Mouse (Mus musculus) right cerebral cortex, adult 18-20 months (tissue): ENCODE results near the gene Pan2.

Source experiments
- DNase-seq: peaks from one replicate; pipeline ENCODE4 v3.0.0; 2022; ENCODE audit warnings: mixed read lengths

Gene Pan2

GRCm38 (mm10) chr10:128337306-128338181 lies 34.4 kb downstream of the Pan2 start, which contains the start of gene Cs:
Gene Cs, plus strand, starts transcription at chr10:128337734.
- peak; percentile 96 for DNase-seq

DNA sequence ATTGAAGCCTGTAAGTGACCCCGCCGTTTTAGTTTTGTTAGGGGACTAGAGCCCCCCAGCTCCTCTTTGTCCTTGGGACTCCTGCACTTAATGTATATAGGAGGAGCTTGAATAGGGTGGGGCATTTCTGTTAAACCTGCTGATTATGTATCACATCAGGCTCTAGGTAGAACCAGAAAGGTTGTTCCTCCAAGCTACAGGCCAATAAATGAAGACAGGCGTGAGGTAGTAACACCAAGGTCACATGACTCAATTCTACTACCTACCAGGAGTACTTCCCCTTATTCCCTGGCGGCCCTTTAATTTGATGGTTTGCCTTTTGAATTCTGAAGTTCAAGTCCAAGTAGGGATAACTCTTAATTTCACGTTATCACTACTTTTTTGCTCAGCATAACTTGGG lies 35.3 kb downstream of the Pan2 start:
- no peak for DNase-seq

DNA sequence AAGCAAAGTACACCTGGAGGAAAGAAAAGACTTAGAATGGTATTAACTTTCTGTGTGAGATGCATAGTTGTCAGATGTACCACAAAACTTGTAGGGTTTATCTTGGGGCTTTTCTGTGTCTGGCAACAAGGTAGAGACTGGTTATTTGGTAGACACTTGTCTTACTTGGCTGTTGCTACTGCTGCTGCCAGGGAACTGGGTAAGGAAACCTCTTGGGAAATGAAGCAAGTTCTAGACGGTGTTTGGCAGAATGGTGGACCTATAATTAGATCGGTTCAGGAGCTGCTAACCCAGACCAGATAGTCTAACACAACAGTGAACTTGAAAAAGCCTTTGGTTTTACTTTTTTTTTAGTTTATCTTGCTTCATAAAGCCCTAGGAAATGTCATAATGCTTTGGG lies 35.8 kb downstream of the Pan2 start:
- no peak for DNase-seq

DNA sequence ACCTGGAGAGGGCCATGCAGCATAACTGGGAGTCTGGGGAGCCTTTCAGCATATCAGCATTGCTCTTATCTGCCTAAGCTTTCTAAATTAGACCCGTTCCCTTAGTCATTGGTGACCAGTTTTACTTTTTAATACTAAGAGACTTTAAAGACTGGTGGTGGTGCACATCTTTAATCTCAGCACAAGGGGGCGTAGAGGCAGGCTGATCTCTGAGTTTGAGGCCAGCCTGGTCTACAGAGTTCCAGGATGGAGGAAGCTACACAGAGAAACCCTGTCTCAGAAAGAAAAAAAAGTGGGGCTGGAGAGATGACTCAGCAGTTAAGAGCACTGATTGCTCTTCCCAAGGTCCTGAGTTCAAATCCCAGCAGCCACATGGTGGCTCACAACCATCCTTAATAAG lies 37.1 kb downstream of the Pan2 start:
- DNase-seq, result no peak

DNA sequence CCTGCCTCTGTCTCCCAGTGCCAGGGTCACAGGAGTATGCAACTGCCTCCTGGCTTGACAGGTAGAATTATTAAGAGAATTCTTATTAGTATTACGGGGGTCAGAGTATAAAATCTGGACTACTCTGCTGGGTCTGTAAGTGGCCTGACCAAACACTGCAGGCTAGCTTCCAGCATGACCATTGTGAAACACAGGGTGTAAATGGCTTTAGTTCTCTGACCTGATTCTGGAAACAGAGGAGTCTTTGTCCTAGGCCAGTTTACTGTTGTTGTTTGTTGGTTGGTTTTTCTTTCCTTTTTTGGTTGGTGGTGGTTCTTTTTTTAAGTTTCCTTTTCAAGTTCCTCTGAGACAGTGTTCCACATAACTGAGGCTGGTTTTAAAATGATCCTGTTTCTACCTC lies 40.3 kb downstream of the Pan2 start:
- DNase-seq, result no peak

DNA sequence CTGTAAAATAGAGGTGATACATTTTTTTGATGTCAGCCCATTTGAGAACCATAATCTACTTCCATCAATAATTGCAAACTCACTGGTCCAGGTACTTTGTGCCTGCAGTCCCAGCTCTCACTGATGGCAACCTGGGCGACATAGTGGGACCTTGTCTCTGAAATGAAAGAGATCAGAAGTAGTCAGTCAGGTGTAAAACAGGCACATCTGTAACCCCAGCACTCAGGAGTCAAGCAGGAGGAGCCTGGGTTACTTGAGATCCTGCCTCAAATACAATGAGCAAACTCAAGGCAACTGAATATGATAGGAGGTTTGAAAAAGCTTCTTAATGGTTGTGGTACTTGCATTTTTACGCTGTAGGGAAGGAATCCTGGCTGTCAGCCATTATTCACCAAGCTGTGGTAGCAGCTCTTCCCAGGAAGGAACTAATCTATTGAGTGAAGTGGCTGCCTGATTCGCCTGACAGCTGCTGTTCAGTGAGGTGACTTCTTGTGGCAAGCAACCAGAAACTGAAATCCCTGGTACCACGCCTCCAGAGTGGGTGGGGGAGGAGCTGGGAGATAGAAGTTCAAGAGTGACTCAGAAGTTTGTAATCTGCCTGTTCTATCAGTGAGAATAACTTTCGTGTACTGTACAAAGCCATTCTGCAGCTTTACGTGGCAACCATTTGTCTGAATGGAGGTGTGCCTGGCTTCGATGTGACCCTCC lies 41.6 kb downstream of the Pan2 start:
- peak; percentile 84 for DNase-seq

GRCm38 (mm10) chr10:128347541-128347940 lies 44.4 kb downstream of the Pan2 start:
- DNase-seq, result no peak

- peak; percentile 43 for DNase-seq
Measured at GRCm38 (mm10) chr10:128358796-128359195, 55.7 kb downstream of the Pan2 start.

- no peak for DNase-seq
Measured at GRCm38 (mm10) chr10:128359226-128359625, 56.1 kb downstream of the Pan2 start.

DNA sequence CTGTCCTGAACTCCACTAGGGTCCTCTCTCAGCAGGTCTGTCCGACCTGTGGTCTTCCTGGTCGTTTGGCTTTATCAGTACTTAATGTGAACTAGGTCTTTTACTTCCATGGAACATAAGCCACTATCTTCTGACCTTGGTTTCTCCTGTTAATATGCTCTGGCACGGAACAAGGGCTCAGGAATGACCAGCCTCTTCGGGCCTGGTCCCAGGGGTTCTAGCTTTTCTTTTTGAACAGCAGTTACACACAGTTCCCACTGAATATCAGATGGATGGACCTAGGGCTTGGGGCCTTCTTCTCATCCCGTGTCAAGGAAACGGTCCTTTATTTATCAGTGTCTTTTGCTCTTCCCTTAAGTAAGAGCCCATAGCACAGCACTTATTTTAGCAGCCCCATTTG lies 58.7 kb downstream of the Pan2 start:
- DNase-seq, result no peak

GRCm38 (mm10) chr10:128362568-128362967 lies 59.4 kb downstream of the Pan2 start:
- no peak for DNase-seq

DNA sequence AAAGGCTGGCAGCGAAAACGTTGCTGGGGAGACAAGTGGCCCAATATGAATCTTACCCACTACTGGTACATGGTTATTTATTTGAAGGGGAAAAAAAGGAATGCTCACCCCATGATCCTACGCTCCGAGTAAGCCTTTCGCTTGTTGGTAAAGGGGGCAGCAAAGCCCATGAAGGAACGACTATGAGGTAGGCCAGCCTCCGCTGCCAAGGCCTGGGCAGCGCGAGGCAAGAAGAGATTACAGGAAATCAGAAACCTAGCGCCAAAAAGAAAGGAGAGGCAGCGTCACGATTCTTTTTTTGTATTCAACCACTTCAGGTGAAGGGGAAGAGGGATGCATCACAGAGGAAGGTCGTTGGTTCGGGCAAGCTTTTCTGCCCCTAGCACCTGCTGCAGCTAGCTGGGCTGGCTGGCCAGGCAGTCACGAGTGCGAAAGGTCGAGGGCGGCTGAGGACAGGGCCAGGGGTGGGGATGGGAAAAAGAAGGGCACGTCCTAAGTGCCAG lies 64.8 kb downstream of the Pan2 start:
- no peak for DNase-seq

- DNase-seq, result peak; percentile 95
Measured at GRCm38 (mm10) chr10:128368402-128369217, 65.5 kb downstream of the Pan2 start, which contains the start of gene Coq10a. Gene Coq10a, minus strand, starts transcription at chr10:128368997.

DNA sequence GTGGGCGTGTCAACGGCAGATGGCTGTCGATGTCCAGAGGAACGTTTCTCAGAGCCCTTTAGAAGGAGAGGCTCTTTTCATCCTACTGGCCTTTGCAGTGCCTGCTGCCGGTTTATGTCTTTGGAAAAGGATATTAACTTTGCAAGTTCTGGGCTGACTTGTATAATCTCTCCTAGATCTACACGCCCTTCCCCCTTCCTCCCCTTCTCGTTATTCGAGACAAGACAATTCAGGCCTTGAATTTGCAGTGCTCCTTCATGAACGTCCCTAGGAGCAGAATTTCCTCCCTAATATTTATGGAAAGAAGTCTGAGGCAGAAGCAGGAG lies 66.0 kb downstream of the Pan2 start:
- DNase-seq, result no peak

GRCm38 (mm10) chr10:128369599-128369998 lies 66.5 kb downstream of the Pan2 start:
- DNase-seq, result no peak

GRCm38 (mm10) chr10:128370021-128370420 lies 66.9 kb downstream of the Pan2 start:
- no peak for DNase-seq

DNA sequence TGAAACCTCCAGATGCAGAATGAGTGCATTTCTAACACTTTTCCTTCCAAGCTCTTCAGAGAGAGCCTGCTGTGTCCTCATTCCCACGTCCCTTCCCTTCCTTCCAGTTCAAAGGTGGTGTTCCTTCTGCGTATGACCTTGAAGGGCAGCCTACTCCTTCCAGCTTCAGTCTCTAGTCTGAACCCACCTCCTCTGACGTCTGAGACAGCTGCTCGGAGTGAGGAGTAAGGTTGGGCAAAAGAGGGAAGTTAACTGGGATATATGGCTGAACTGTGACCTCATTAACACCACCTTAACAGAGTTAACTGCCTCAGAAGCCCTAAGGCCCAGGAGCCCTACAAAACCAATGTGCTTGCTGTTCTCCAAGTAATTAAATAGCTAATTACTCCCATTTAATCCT lies 67.5 kb downstream of the Pan2 start:
- DNase-seq, result no peak
